Mouse (Mus musculus) NIH3T3 (cell line): ENCODE results near the gene Wasf3.
"Not testable (repeated sequence)": the region's sequence is repeated elsewhere in the genome, so short reads cannot be mapped to it uniquely, and the experiment has no call there.

Source experiments
- DNase-seq: peaks from one replicate; pipeline ENCODE4 v3.0.0-alpha.2; 2012; ENCODE audit warnings: low read depth

Wasf3 gene

DNA sequence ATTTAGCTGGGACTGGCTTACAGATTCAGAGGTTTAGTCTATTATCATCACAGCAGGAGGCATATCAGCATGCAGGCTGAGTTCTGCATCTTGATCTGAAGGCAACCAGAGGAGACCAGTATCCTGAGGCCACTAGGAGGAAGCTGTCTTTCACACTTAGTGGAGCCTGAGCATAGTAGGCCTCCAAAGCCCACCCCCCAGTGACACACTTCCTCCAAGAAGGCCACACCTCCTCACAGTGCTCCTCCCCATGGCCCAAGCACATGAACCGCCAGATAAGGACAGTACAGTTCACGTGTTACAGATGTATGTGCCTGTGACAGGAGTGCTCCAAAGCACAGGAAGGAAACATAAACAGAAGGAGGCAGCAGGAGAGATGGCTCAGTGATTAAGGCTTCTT is 58.0 kb downstream of the Wasf3 start:
- no peak for DNase-seq

DNA sequence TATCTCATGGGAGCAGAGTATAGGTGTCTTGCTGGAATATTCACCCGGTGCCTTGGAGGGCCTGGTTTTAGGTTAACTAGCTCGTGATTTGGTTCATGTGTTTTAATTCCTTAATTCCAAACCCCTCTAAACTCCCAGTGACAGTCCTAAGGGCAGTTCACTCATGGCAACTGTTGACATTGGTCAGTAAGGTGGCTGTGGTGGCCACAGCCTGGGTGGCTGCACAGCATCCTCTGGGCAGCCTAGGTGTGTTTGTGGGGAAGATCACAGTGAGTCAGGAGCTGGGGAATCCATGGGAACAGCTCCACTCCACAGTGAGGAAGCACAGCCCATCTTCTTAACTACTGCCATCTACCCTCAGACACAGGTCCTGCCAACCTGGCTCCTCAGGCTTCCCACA is 61.8 kb downstream of the Wasf3 start:
- DNase-seq, result no peak

DNA sequence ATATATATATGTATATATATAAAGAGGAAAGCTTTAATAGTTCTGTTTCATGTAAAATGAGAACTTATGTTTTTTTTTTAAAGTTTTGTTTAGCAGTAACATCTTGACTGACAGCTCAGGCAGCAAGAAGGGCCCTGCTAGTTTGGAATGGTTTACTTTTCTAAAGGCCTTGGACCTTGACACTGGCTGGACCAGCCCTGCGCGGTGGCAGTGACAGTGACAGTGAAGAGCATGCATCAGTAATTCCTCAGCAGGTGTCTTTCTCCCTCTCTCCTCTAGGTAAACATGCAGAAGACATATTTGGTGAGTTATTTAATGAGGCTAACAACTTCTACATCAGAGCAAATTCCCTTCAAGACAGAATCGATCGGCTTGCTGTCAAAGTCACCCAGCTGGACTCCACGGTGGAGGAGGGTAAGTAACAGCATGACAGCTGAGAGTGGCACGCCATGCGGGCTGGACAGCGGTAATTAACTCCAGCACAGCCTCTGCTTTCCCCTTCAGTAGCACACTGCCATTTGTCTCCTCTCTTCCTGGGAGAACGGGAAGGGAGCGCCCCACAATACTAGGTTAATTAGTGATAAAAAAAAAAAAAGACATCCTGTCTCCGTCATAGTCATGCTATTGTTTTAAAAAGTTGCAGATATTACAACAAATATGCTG is 66.9 kb downstream of the Wasf3 start:
- no peak for DNase-seq

DNA sequence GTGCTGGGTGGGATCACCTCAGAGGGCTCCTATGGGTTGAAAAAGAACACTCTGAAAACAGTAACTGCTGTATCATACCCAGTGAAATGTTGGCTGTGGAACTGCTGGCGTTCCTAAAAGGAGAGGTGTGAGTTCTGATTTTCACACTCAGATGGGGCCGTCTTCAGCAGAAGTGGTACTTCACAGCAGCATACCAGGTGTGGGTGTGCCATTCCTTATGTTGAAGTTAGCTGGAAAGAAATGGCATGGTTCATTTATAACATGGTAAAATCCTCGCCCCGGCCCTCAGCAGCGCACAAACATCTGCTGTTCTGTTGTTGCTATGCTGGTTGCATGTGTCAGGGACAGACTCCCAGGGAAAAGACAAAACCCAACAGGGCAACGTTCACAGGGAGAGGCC is 68.8 kb downstream of the Wasf3 start:
- DNase-seq, result no peak

DNA sequence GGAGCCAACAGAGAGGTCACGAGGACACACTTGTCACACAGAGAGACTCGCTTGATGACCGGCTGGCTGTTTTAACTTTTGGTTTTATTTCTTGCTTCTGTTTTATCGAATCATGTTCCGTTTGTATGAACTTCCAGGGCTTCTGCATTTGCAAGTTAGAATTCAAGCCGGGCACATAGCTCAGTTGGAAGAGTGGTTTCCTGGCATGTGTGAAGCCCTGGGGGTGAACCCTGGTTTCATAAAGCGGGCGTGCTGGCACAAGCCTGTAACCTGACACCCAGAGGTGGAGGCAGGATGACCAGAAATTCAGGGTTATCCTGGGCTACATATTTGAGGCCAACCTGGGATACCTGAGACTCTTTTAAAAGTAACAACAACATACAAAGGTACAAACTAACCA is 76.8 kb downstream of the Wasf3 start:
- no peak for DNase-seq

DNA sequence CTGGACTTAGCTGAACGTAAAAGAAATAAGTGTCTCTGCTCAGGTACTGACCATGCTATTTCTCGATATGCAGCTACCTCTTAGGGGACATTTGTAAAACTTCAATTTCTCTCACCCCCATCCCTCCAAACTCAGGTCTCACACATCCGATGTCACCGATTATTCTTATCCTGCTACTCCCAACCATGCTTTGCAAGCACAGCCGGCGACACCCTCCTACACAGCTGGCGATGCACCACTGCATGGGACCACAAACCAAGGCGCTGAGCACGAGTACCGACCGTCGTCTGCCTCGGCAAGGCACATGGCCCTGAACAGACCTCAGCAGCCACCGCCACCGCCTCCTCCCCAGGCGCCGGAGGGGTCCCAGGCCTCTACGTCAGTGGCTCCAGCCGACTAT is 81.9 kb downstream of the Wasf3 start:
- no peak for DNase-seq

DNA sequence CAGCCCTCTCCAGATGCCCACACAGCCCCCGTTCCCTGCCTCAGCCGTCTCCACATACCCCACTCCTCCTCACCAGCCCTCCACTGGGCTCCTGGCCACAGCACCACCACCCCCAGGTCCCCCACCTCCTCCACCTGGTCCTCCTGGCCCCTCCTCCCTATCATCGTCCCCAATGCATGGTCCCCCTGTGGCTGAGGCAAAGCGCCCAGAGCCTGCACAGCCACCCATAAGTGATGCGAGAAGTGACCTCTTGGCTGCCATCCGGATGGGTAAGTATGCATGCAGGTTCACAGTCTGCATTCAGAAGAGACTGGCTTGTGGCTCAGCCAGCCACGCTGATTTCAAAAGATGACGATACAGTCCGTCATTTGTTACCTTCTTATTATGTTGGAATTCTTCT is 83.5 kb downstream of the Wasf3 start:
- no peak for DNase-seq

DNA sequence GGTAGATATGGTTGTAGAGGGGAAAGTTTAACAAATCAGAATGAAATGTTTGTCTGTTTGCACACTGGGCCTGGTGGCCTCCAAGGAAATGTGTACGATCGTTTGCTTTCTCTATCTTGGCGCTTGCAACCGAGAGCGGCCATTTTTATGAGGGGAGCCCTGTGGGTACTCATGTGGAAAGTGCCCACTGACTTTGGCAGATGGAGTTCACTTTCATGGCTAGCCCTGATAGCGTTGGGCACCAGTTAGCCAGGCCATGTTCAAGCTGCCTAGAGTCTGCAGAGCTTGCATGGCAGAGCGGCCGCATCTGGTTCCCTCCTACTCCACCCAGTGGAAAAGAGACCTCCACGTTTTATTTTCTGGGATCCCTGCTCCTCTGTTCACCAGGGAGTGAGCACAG is 86.0 kb downstream of the Wasf3 start:
- DNase-seq, result no peak

DNA sequence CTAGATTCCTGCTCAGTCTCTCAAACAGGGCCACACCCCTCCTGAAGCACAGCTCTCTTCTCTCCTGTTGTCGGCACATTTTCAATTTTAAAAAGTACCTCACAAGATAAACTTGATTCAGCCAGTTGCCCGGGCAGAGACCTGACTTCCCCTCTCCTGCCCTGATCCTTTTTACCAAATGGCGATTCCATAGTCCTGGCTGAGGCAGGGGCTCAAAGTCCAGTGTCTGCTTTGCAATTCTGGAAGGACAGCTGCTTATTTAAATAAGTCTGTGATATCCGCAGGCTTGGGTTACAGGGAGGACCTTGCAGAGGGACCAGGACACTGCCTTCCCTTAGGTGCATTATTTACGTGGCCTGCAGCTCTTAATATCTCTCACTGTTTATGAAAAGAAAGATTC is 86.5 kb downstream of the Wasf3 start:
- no peak for DNase-seq

DNA sequence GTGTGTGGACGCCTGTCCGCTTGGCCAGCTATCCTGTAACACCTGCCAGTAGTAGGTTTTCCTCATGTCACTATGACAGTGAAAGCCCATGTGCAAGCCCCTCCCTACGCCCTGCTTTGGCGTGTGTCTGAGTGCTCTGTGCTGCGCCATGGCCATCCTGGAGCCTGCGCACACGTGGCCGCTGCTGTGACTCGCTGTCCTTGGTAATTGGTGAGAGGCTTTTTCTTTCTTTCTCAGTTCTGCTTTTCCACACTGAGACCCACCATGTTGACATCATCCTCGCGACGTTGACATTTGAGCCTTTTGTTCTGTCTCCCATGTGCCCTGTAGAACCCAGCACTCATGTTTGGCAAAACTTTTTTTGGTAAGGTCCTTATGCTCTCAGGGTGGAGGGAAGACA is 87.0 kb downstream of the Wasf3 start:
- no peak for DNase-seq

DNA sequence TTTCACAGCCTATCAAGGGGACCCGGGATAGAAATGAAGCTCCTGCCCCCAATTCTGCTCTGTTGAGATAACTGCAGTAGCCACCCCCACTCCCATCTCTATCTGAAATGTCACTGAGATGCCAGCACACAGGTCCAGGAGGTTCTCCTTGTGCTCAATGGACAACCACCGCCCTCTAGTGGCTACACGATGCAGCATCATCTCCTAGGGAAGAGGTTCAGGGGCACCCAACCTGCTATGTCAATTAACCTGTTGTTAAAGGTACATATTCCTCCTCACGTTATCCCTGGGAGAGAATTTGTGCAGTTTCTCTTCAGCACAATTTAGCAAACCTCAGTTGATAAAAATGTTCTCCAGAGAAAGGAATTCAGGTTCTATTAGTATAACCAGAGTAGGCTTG is 94.8 kb downstream of the Wasf3 start:
- DNase-seq, result not testable (repeated sequence)

DNA sequence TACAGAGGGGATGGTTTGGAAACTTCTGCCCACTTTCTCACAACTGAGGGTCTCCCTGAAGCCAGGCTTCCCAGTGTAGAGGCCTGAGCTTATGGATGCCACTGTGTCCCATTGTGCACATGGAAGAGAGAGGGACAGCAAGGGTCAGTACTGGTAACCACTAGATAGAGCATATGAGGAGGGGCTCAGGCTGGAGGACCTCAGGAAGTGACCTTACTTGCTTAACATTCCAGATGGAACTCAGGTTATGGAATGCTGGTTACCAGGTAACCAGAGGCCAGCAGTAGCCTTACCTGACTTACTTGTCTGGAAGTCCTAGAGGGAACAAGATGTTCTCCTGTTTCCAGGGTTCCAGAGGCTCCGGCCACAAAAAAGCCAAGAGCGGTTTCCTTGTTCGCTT is 96.9 kb downstream of the Wasf3 start, which contains the start of gene Gm6408:
Gene Gm6408, plus strand, starts transcription at position 301 of the 400 bp plus-strand sequence.
- DNase-seq, result not testable (repeated sequence)

DNA sequence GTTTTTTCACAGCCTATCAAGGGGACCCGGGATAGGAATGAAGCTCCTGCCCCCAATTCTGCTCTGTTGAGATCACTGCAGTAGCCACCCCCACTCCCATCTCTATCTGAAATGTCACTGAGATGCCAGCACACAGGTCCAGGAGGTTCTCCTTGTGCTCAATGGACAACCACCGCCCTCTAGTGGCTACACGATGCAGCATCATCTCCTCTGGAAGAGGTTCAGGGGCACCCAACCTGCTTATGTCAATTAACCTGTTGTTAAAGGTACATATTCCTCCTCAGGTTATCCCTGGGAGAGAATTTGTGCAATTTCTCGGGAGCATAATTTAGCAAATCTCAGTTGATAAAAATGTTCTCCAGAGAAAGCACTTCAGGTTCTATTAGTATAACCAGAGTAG is 104.2 kb downstream of the Wasf3 start:
- peak; percentile 18 for DNase-seq

DNA sequence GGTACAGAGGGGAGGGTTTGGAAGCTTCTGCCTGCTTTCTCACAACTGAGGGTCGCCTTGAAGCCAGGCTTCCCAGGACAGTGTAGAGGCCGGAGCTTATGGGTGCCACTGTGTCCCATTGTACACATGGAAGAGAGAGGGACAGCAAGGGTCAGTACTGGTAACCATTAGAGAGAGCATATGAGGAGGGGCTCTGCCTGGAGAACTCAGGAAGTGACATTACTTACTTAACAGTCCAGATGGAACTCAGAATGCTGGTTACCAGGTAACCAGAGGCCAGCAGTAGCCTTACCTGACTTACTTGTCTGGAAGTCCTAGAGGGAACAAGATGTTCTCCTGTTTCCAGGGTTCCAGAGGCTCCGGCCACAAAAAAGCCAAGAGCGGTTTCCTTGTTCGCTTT is 106.3 kb downstream of the Wasf3 start, which contains the start of gene Gm6370:
Gene Gm6370, plus strand, starts transcription at position 301 of the 400 bp plus-strand sequence.
- not testable (repeated sequence) for DNase-seq

DNA sequence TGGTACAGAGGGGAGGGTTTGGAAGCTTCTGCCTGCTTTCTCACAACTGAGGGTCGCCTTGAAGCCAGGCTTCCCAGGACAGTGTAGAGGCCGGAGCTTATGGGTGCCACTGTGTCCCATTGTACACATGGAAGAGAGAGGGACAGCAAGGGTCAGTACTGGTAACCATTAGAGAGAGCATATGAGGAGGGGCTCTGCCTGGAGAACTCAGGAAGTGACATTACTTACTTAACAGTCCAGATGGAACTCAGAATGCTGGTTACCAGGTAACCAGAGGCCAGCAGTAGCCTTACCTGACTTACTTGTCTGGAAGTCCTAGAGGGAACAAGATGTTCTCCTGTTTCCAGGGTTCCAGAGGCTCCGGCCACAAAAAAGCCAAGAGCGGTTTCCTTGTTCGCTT is 117.3 kb downstream of the Wasf3 start, which contains the start of gene 4930449I24Rik:
Gene 4930449I24Rik, plus strand, starts transcription at position 301 of the 400 bp plus-strand sequence.
- not testable (repeated sequence) for DNase-seq

DNA sequence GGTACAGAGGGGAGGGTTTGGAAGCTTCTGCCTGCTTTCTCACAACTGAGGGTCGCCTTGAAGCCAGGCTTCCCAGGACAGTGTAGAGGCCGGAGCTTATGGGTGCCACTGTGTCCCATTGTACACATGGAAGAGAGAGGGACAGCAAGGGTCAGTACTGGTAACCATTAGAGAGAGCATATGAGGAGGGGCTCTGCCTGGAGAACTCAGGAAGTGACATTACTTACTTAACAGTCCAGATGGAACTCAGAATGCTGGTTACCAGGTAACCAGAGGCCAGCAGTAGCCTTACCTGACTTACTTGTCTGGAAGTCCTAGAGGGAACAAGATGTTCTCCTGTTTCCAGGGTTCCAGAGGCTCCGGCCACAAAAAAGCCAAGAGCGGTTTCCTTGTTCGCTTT is 129.0 kb downstream of the Wasf3 start, which contains the start of gene Gm3402:
Gene Gm3402, plus strand, starts transcription at position 301 of the 400 bp plus-strand sequence.
- DNase-seq, result not testable (repeated sequence)
